Mouse (Mus musculus): ENCODE data around the gene Cntrl. TPM values are rescaled to one million over a fixed set of nuclear protein-coding genes. Genes with fewer than 3 reads are reported as not detected.
A peak's percentile ranks its signal among the peaks of the same experiment; 100 is the strongest.

Cntrl gene
- polyA plus RNA-seq (2012; fragmentation: generic; extraction: Trizol), result 2.6 TPM

GRCm38 (mm10) chr2:35109141-35109923 lies at the start of gene Cntrl:
Cntrl (plus strand) TSS chr2:35109492.
- H3K27me3 ChIP-seq (ENCODE audit: control insufficient read depth, insufficient read depth, insufficient read length), result no peaks in the 10 kb centered on the region
- H3K4me3 ChIP-seq, result peak within 1 kb of the TSS; percentile 40
- peak within 1 kb of the TSS; percentile 65 for H3ac ChIP-seq (ENCODE audit: control insufficient read depth, insufficient read length)
- TF ChIP-seq POLR2AphosphoS2 (IDR thresholded peaks at IDR 0.05; ENCODE audit: insufficient read length, low read depth) (peak; percentile 52), CEBPB (IDR thresholded peaks at IDR 0.05; ENCODE audit: insufficient read depth, poor library complexity, severe bottlenecking) (no peak), E2F4 (IDR thresholded peaks at IDR 0.05; ENCODE audit: insufficient read depth) (peak; percentile 67), MYOD1 (IDR thresholded peaks at IDR 0.05; ENCODE audit: control insufficient read depth in 1 of 3, insufficient read length in 2 of 3, low read depth in 2 of 3) (no peak), POLR2A (IDR thresholded peaks at IDR 0.05; ENCODE audit: insufficient read length, low read depth) (peak; percentile 65)
- H3K36me3 ChIP-seq (ENCODE audit: control insufficient read depth, insufficient read depth), result no peaks in the 10 kb centered on the region
- H3K4me2 ChIP-seq (ENCODE audit: low read depth), result peak within 1 kb of the TSS; percentile 84
- H3K79me2 ChIP-seq (ENCODE audit: control insufficient read depth, insufficient read depth), result no peaks in the 10 kb centered on the region

- TF ChIP-seq TCF12 (IDR thresholded peaks at IDR 0.05; ENCODE audit: insufficient read depth, poor library complexity, severe bottlenecking), result no peak
- TF ChIP-seq REST (IDR thresholded peaks at IDR 0.05; ENCODE audit: insufficient read depth, insufficient read length), result no peak
- no peak for TF ChIP-seq CEBPB (IDR thresholded peaks at IDR 0.05; ENCODE audit: insufficient read depth, poor library complexity, severe bottlenecking)
- TF ChIP-seq POLR2AphosphoS2 (IDR thresholded peaks at IDR 0.05; ENCODE audit: insufficient read length, low read depth), result no peak
- TF ChIP-seq TCF3 (IDR thresholded peaks at IDR 0.05; ENCODE audit: insufficient read length, low read depth), result no peak
- Histone ChIP-seq H3K79me2 (ENCODE audit: control insufficient read depth, insufficient read depth) (no peaks in the 10 kb centered on the region), H3ac (ENCODE audit: control insufficient read depth, insufficient read length) (no peak overlapping the region), H3K4me2 (ENCODE audit: low read depth) (no peak overlapping the region), H3K27me3 (ENCODE audit: control insufficient read depth, insufficient read depth, insufficient read length) (peaks cover 9% of the 10 kb centered on the region), H3K4me3 (no peak overlapping the region), H3K36me3 (ENCODE audit: control insufficient read depth, insufficient read depth) (no peaks in the 10 kb centered on the region)
These were observed 49.0 kb upstream of the Cntrl start for GRCm38 (mm10) chr2:35060256-35060655.

GRCm38 (mm10) chr2:35060897-35061296 lies 48.4 kb upstream of the Cntrl start:
- TF ChIP-seq E2F4 (IDR thresholded peaks at IDR 0.05; ENCODE audit: insufficient read depth) (no peak), TCF12 (IDR thresholded peaks at IDR 0.05; ENCODE audit: insufficient read depth, poor library complexity, severe bottlenecking) (no peak), MAX (IDR thresholded peaks at IDR 0.05; ENCODE audit: low read depth) (no peak), USF1 (IDR thresholded peaks at IDR 0.05; ENCODE audit: low read depth) (no peak), MYOG (IDR thresholded peaks at IDR 0.05; ENCODE audit: control insufficient read depth in 1 of 3, insufficient read depth in 1 of 3, insufficient read length in 2 of 3, low read depth in 2 of 3) (no peak)

GRCm38 (mm10) chr2:35061338-35061737 lies 48.0 kb upstream of the Cntrl start, which contains the start of gene Hc:
Hc (minus strand) TSS chr2:35061438.
- TF ChIP-seq SRF (IDR thresholded peaks at IDR 0.05; ENCODE audit: control insufficient read depth, insufficient read length, low read depth), result no peak
- no peak for TF ChIP-seq MYOG (IDR thresholded peaks at IDR 0.05; ENCODE audit: control insufficient read depth in 1 of 3, insufficient read depth in 1 of 3, insufficient read length in 2 of 3, low read depth in 2 of 3)
- TF ChIP-seq REST (IDR thresholded peaks at IDR 0.05; ENCODE audit: insufficient read depth, insufficient read length), result no peak
- TF ChIP-seq E2F4 (IDR thresholded peaks at IDR 0.05; ENCODE audit: insufficient read depth), result no peak
- TF ChIP-seq MYOD1 (IDR thresholded peaks at IDR 0.05; ENCODE audit: control insufficient read depth in 1 of 3, insufficient read length in 2 of 3, low read depth in 2 of 3), result no peak
- TF ChIP-seq TCF12 (IDR thresholded peaks at IDR 0.05; ENCODE audit: insufficient read depth, poor library complexity, severe bottlenecking), result no peak
- no peak for TF ChIP-seq POLR2A (IDR thresholded peaks at IDR 0.05; ENCODE audit: insufficient read length, low read depth)
- TF ChIP-seq USF1 (IDR thresholded peaks at IDR 0.05; ENCODE audit: low read depth), result no peak
- no peak for TF ChIP-seq TCF3 (IDR thresholded peaks at IDR 0.05; ENCODE audit: insufficient read length, low read depth)
- no peak for TF ChIP-seq POLR2AphosphoS2 (IDR thresholded peaks at IDR 0.05; ENCODE audit: insufficient read length, low read depth)
- TF ChIP-seq CEBPB (IDR thresholded peaks at IDR 0.05; ENCODE audit: insufficient read depth, poor library complexity, severe bottlenecking), result no peak
- no peak for TF ChIP-seq MAX (IDR thresholded peaks at IDR 0.05; ENCODE audit: low read depth)
- H3K36me3 ChIP-seq (ENCODE audit: control insufficient read depth, insufficient read depth), result no peaks in the 10 kb centered on the region

More at GRCm38 (mm10) chr2:35060897-35061296, 48.4 kb upstream of the Cntrl start:
- H3K79me2 ChIP-seq (ENCODE audit: control insufficient read depth, insufficient read depth), result no peaks in the 10 kb centered on the region
- peaks cover 4% of the 10 kb centered on the region for H3K27me3 ChIP-seq (ENCODE audit: control insufficient read depth, insufficient read depth, insufficient read length)
- no peak overlapping the region for H3K4me3 ChIP-seq
- no peak overlapping the region for H3K4me2 ChIP-seq (ENCODE audit: low read depth)
- no peak overlapping the region for H3ac ChIP-seq (ENCODE audit: control insufficient read depth, insufficient read length)
- H3K36me3 ChIP-seq (ENCODE audit: control insufficient read depth, insufficient read depth), result no peaks in the 10 kb centered on the region

GRCm38 (mm10) chr2:35063333-35064030 lies 45.8 kb upstream of the Cntrl start:
- no peak overlapping the region for H3ac ChIP-seq (ENCODE audit: control insufficient read depth, insufficient read length)
- TF ChIP-seq CEBPB (IDR thresholded peaks at IDR 0.05; ENCODE audit: insufficient read depth, poor library complexity, severe bottlenecking), result no peak
- no peak for TF ChIP-seq SRF (IDR thresholded peaks at IDR 0.05; ENCODE audit: control insufficient read depth, insufficient read length, low read depth)
- no peak for TF ChIP-seq E2F4 (IDR thresholded peaks at IDR 0.05; ENCODE audit: insufficient read depth)
- TF ChIP-seq POLR2AphosphoS2 (IDR thresholded peaks at IDR 0.05; ENCODE audit: insufficient read length, low read depth), result no peak
- no peak for TF ChIP-seq TCF12 (IDR thresholded peaks at IDR 0.05; ENCODE audit: insufficient read depth, poor library complexity, severe bottlenecking)
- no peak for TF ChIP-seq POLR2A (IDR thresholded peaks at IDR 0.05; ENCODE audit: insufficient read length, low read depth)
- TF ChIP-seq REST (IDR thresholded peaks at IDR 0.05; ENCODE audit: insufficient read depth, insufficient read length), result no peak
- TF ChIP-seq MYOD1 (IDR thresholded peaks at IDR 0.05; ENCODE audit: control insufficient read depth in 1 of 3, insufficient read length in 2 of 3, low read depth in 2 of 3), result no peak
- TF ChIP-seq USF1 (IDR thresholded peaks at IDR 0.05; ENCODE audit: low read depth), result no peak
- TF ChIP-seq MAX (IDR thresholded peaks at IDR 0.05; ENCODE audit: low read depth), result no peak
- TF ChIP-seq MYOG (IDR thresholded peaks at IDR 0.05; ENCODE audit: control insufficient read depth in 1 of 3, insufficient read depth in 1 of 3, insufficient read length in 2 of 3, low read depth in 2 of 3), result no peak
- no peak for TF ChIP-seq TCF3 (IDR thresholded peaks at IDR 0.05; ENCODE audit: insufficient read length, low read depth)
- no peaks in the 10 kb centered on the region for H3K36me3 ChIP-seq (ENCODE audit: control insufficient read depth, insufficient read depth)
- H3K27me3 ChIP-seq (ENCODE audit: control insufficient read depth, insufficient read depth, insufficient read length), result peaks cover 3% of the 10 kb centered on the region
- H3K79me2 ChIP-seq (ENCODE audit: control insufficient read depth, insufficient read depth), result no peaks in the 10 kb centered on the region
- H3K4me3 ChIP-seq, result no peak overlapping the region
- no peak overlapping the region for H3K4me2 ChIP-seq (ENCODE audit: low read depth)

More at GRCm38 (mm10) chr2:35061338-35061737, 48.0 kb upstream of the Cntrl start, which contains the start of gene Hc:
- no peak within 1 kb of the TSS for H3K4me2 ChIP-seq (ENCODE audit: low read depth)
- H3K27me3 ChIP-seq (ENCODE audit: control insufficient read depth, insufficient read depth, insufficient read length), result peaks cover 3% of the 10 kb centered on the region
- H3K4me3 ChIP-seq, result no peak within 1 kb of the TSS
- no peak within 1 kb of the TSS for H3ac ChIP-seq (ENCODE audit: control insufficient read depth, insufficient read length)
- no peaks in the 10 kb centered on the region for H3K79me2 ChIP-seq (ENCODE audit: control insufficient read depth, insufficient read depth)
